Mouse (Mus musculus) forebrain, embryonic 10.5 days (tissue): ENCODE data around the gene Olfr1124. TPM values are rescaled to one million over a fixed set of nuclear protein-coding genes. Genes with fewer than 3 reads are reported as not detected.

ENCODE experiments used
- polyA plus RNA-seq: library from polyadenylated mRNA; unstranded; fragments of >200 nt; fragmentation: Nextera tagmentation; extraction: Ambion mirVana; gene quantifications from 2 replicates; pipeline ENCODE4 v1.2.1, GENCODE M21; 2016

Gene Olfr1124
- polyA plus RNA-seq, 1 experiment from 2014 or later = 0.07 TPM

Other genes starting within 250 kb of the Olfr1124 start
- not detected in 2 replicates for gene Olfr1112, start 242.5 kb upstream of the Olfr1124 start, polyA plus RNA-seq
- gene Olfr1113, start 221.3 kb upstream of the Olfr1124 start, polyA plus RNA-seq = not detected in 2 replicates
- not detected in 2 replicates for gene Olfr1115, start 182.3 kb upstream of the Olfr1124 start, polyA plus RNA-seq
- not detected in 2 replicates for gene Olfr1116, start 162.7 kb upstream of the Olfr1124 start, polyA plus RNA-seq
- gene Olfr1118, start 122.7 kb upstream of the Olfr1124 start, polyA plus RNA-seq = not detected in 2 replicates
- not detected in 2 replicates for gene Olfr1120, start 75.5 kb upstream of the Olfr1124 start, polyA plus RNA-seq
- gene Olfr1121, start 60.4 kb upstream of the Olfr1124 start, polyA plus RNA-seq = not detected in 2 replicates
- not detected in 2 replicates for gene Olfr1122, start 44.4 kb upstream of the Olfr1124 start, polyA plus RNA-seq
- not detected in 2 replicates for gene Olfr1123, start 13.6 kb upstream of the Olfr1124 start, polyA plus RNA-seq
- gene Olfr1126, start 23.7 kb downstream of the Olfr1124 start, polyA plus RNA-seq = not detected in 2 replicates
- gene Pramel7, start 66.8 kb downstream of the Olfr1124 start, polyA plus RNA-seq = not detected in 2 replicates
- not detected in 2 replicates for gene Pramel6, start 76.3 kb downstream of the Olfr1124 start, polyA plus RNA-seq
- not detected in 2 replicates for gene Olfr153, start 101.5 kb downstream of the Olfr1124 start, polyA plus RNA-seq
- gene Olfr1128, start 115.3 kb downstream of the Olfr1124 start, polyA plus RNA-seq = not detected in 2 replicates
- gene Olfr1129, start 143.6 kb downstream of the Olfr1124 start, polyA plus RNA-seq = not detected in 2 replicates
- not detected in 2 replicates for gene Olfr1130, start 175.9 kb downstream of the Olfr1124 start, polyA plus RNA-seq
- gene Olfr1131, start 196.8 kb downstream of the Olfr1124 start, polyA plus RNA-seq = not detected in 2 replicates
- gene Olfr1132, start 207.3 kb downstream of the Olfr1124 start, polyA plus RNA-seq = not detected in 2 replicates
- not detected in 2 replicates for gene Olfr1133, start 217.1 kb downstream of the Olfr1124 start, polyA plus RNA-seq
- gene Olfr1134, start 228.2 kb downstream of the Olfr1124 start, polyA plus RNA-seq = not detected in 2 replicates
- not detected in 2 replicates for gene Olfr1135, start 243.4 kb downstream of the Olfr1124 start, polyA plus RNA-seq